Mouse (Mus musculus) MEL (cell line): ENCODE data around the gene Krt79. TPM values are rescaled to one million over a fixed set of nuclear protein-coding genes. Genes with fewer than 3 reads are reported as not detected.
A peak's percentile ranks its signal among the peaks of the same experiment; 100 is the strongest.

Source experiments
- DNase-seq: peaks from one replicate; pipeline ENCODE4 v3.0.0; 2011; ENCODE audit warnings: low read depth, low spot score
- H3K27ac ChIP-seq: 2 replicates; pipeline ENCODE4 v1.5.1; 2012; ENCODE audit warnings: low read depth, mild to moderate bottlenecking, control low read depth, low read length, moderate library complexity; ENCODE audit not compliant: control insufficient read depth
- H3K27me3 ChIP-seq, 2 experiments: fragments of 150-350 bp in 1 of 2; sonication (generic) in 1 of 2; 2 replicates each; pipeline ENCODE4 v1.6.1; 2012; ENCODE audit warnings: low read length in 2 of 2, mild to moderate bottlenecking in 2 of 2, improper control_type of control experiment in 1 of 2, moderate library complexity in 1 of 2; ENCODE audit not compliant: insufficient read depth in 2 of 2, control insufficient read depth in 1 of 2
- H3K36me3 ChIP-seq, 2 experiments: 2 replicates each; pipeline ENCODE4 v1.6.1; 2012 to 2014; ENCODE audit warnings: low read length in 2 of 2, improper control_type of control experiment in 1 of 2, inconsistent platforms in 1 of 2, mild to moderate bottlenecking in 1 of 2; ENCODE audit not compliant: insufficient read depth in 2 of 2, control insufficient read depth in 1 of 2
- H3K4me1 ChIP-seq, 2 experiments: fragments of 150-350 bp in 1 of 2; sonication (generic) in 1 of 2; 2 replicates each; pipeline ENCODE4 v1.6.1; 2012; ENCODE audit warnings: low read length in 2 of 2, improper control_type of control experiment in 1 of 2, mild to moderate bottlenecking in 1 of 2; ENCODE audit not compliant: insufficient read depth in 2 of 2, control insufficient read depth in 1 of 2
- H3K4me3 ChIP-seq, 2 experiments: fragments of 150-350 bp in 1 of 2; sonication (generic) in 1 of 2; 2 replicates each; pipeline ENCODE4 v1.5.1; 2012; ENCODE audit warnings: low read depth in 2 of 2, low read length in 2 of 2, mild to moderate bottlenecking in 2 of 2, moderate library complexity in 2 of 2, control low read depth in 1 of 2, improper control_type of control experiment in 1 of 2; ENCODE audit not compliant: control insufficient read depth in 1 of 2, insufficient read depth in 1 of 2
- H3K79me2 ChIP-seq: 2 replicates; pipeline ENCODE4 v1.6.1; 2012; ENCODE audit warnings: mild to moderate bottlenecking, low read length, moderate library complexity; ENCODE audit not compliant: control insufficient read depth, poor library complexity, insufficient read depth
- H3K9ac ChIP-seq: 2 replicates; pipeline ENCODE4 v1.6.1; 2012; ENCODE audit warnings: low read depth, mild to moderate bottlenecking, control low read depth, low read length, moderate library complexity; ENCODE audit not compliant: control insufficient read depth, poor library complexity, severe bottlenecking
- H3K9me3 ChIP-seq: fragments of 150-350 bp; sonication (generic); replicated peaks from 2 replicates; pipeline ENCODE4 v1.6.1; 2012; ENCODE audit warnings: mild to moderate bottlenecking, low read length, improper control_type of control experiment, moderate library complexity; ENCODE audit not compliant: insufficient read depth
- BHLHE40 ChIP-seq: IDR thresholded peaks from 2 replicates; pipeline ENCODE4 v1.6.1; 2012; ENCODE audit warnings: low read depth, mild to moderate bottlenecking, inconsistent platforms, low read length, improper control_type of control experiment, borderline replicate concordance
- CHD1 ChIP-seq: IDR thresholded peaks from 2 replicates; pipeline ENCODE4 v1.6.1; 2012; ENCODE audit warnings: low read depth, mild to moderate bottlenecking, inconsistent platforms, low read length, improper control_type of control experiment
- CHD2 ChIP-seq: IDR thresholded peaks from 2 replicates; pipeline ENCODE4 v1.6.1; 2011; ENCODE audit warnings: low read length, improper control_type of control experiment
- CTCF ChIP-seq, 3 experiments: IDR thresholded peaks in 2 of 3; conservative IDR thresholded peaks in 1 of 3; 2 replicates each; pipeline ENCODE4 v1.5.1; 2011 to 2012; ENCODE audit warnings: low read length in 3 of 3, low read depth in 2 of 3, mild to moderate bottlenecking in 2 of 3, improper control_type of control experiment in 1 of 3, inconsistent platforms in 1 of 3, mixed read lengths in 1 of 3, moderate library complexity in 1 of 3; ENCODE audit not compliant: control insufficient read depth in 1 of 3, insufficient read depth in 1 of 3, poor library complexity in 1 of 3, severe bottlenecking in 1 of 3
- E2F4 ChIP-seq: IDR thresholded peaks from 2 replicates; pipeline ENCODE4 v1.6.1; 2011; ENCODE audit warnings: low read depth, low read length, improper control_type of control experiment, borderline replicate concordance
- ELF1 ChIP-seq: IDR thresholded peaks from 2 replicates; pipeline ENCODE4 v1.6.1; 2014; ENCODE audit warnings: low read depth, mild to moderate bottlenecking, inconsistent platforms, low read length, improper control_type of control experiment, moderate library complexity
- EP300 ChIP-seq, 2 experiments: IDR thresholded peaks; 2 replicates each; pipeline ENCODE4 v1.6.1; 2011; ENCODE audit warnings: improper control_type of control experiment in 2 of 2, low read length in 2 of 2, low read depth in 1 of 2, mild to moderate bottlenecking in 1 of 2
- ETS1 ChIP-seq: IDR thresholded peaks from 2 replicates; pipeline ENCODE4 v1.6.1; 2012; ENCODE audit warnings: low read depth, mild to moderate bottlenecking, inconsistent platforms, low read length, improper control_type of control experiment, moderate library complexity
- GABPA ChIP-seq: IDR thresholded peaks from 2 replicates; pipeline ENCODE4 v1.6.1; 2012; ENCODE audit warnings: low read depth, mild to moderate bottlenecking, inconsistent platforms, low read length, improper control_type of control experiment, moderate library complexity
- GATA1 ChIP-seq: IDR thresholded peaks from 2 replicates; pipeline ENCODE4 v1.6.1; 2011; ENCODE audit warnings: low read depth, low read length, improper control_type of control experiment
- HCFC1 ChIP-seq: IDR thresholded peaks from 2 replicates; pipeline ENCODE4 v1.6.1; 2012; ENCODE audit warnings: low read depth, mild to moderate bottlenecking, inconsistent platforms, low read length, improper control_type of control experiment, moderate library complexity
- JUND ChIP-seq: IDR thresholded peaks from 2 replicates; pipeline ENCODE4 v1.6.1; 2011; ENCODE audit warnings: low read depth, mild to moderate bottlenecking, improper control_type of control experiment, low read length
- KAT2A ChIP-seq: conservative IDR thresholded peaks from 2 replicates; pipeline ENCODE4 v1.6.1; 2012; ENCODE audit warnings: low read depth, low read length, improper control_type of control experiment, inconsistent platforms
- MAFK ChIP-seq: IDR thresholded peaks from 2 replicates; pipeline ENCODE4 v1.6.1; 2011; ENCODE audit warnings: low read depth, mild to moderate bottlenecking, low read length, improper control_type of control experiment, borderline replicate concordance
- MAX ChIP-seq: IDR thresholded peaks from 2 replicates; pipeline ENCODE4 v1.6.1; 2011; ENCODE audit warnings: low read length, improper control_type of control experiment
- MAZ ChIP-seq: IDR thresholded peaks from 2 replicates; pipeline ENCODE4 v1.6.1; 2012; ENCODE audit warnings: low read depth, mild to moderate bottlenecking, inconsistent platforms, low read length, improper control_type of control experiment
- MEF2A ChIP-seq: IDR thresholded peaks from 2 replicates; pipeline ENCODE4 v1.6.1; 2014; ENCODE audit warnings: low read depth, mild to moderate bottlenecking, inconsistent platforms, low read length, improper control_type of control experiment; ENCODE audit not compliant: poor library complexity, insufficient replicate concordance, severe bottlenecking; ENCODE audit errors: extremely low read depth
- MXI1 ChIP-seq: IDR thresholded peaks from 2 replicates; pipeline ENCODE4 v1.6.1; 2011; ENCODE audit warnings: mild to moderate bottlenecking, low read depth, low read length, improper control_type of control experiment
- MYB ChIP-seq: IDR thresholded peaks from 2 replicates; pipeline ENCODE4 v1.6.1; 2011; ENCODE audit warnings: mild to moderate bottlenecking, low read depth, low read length, improper control_type of control experiment
- MYC ChIP-seq: IDR thresholded peaks from 2 replicates; pipeline ENCODE4 v1.6.1; 2011; ENCODE audit warnings: low read depth, mild to moderate bottlenecking, low read length, improper control_type of control experiment, moderate library complexity
- NELFE ChIP-seq: IDR thresholded peaks from 2 replicates; pipeline ENCODE4 v1.6.1; 2011; ENCODE audit warnings: low read depth, low read length, improper control_type of control experiment
- NRF1 ChIP-seq: IDR thresholded peaks from 2 replicates; pipeline ENCODE4 v1.6.1; 2014; ENCODE audit warnings: low read depth, mild to moderate bottlenecking, inconsistent platforms, low read length, improper control_type of control experiment, moderate library complexity; ENCODE audit not compliant: poor library complexity, insufficient read depth, severe bottlenecking
- POLR2A ChIP-seq, 2 experiments: IDR thresholded peaks; 2 replicates each; pipeline ENCODE4 v1.6.1; 2011 to 2012; ENCODE audit warnings: low read length in 2 of 2, mild to moderate bottlenecking in 2 of 2, control low read depth in 1 of 2, improper control_type of control experiment in 1 of 2, low read depth in 1 of 2, moderate library complexity in 1 of 2; ENCODE audit not compliant: control insufficient read depth in 1 of 2, insufficient read depth in 1 of 2, poor library complexity in 1 of 2
- POLR2AphosphoS2 ChIP-seq: IDR thresholded peaks from 2 replicates; pipeline ENCODE4 v1.6.1; 2011; ENCODE audit warnings: low read length, improper control_type of control experiment
- RAD21 ChIP-seq: IDR thresholded peaks from 2 replicates; pipeline ENCODE4 v1.6.1; 2011; ENCODE audit warnings: mild to moderate bottlenecking, low read depth, low read length, improper control_type of control experiment
- SIN3A ChIP-seq: IDR thresholded peaks from 2 replicates; pipeline ENCODE4 v1.6.1; 2012; ENCODE audit warnings: low read length, improper control_type of control experiment, inconsistent platforms
- SMC3 ChIP-seq: IDR thresholded peaks from 2 replicates; pipeline ENCODE4 v1.6.1; 2011; ENCODE audit warnings: low read depth, low read length, improper control_type of control experiment
- TAL1 ChIP-seq: IDR thresholded peaks from 2 replicates; pipeline ENCODE4 v1.6.1; 2012; ENCODE audit warnings: mild to moderate bottlenecking, inconsistent platforms, low read length, moderate library complexity, mixed read lengths
- TBP ChIP-seq: IDR thresholded peaks from 2 replicates; pipeline ENCODE4 v1.8.0; 2011; ENCODE audit warnings: low read depth, low read length, improper control_type of control experiment
- TCF12 ChIP-seq: IDR thresholded peaks from 2 replicates; pipeline ENCODE4 v1.6.1; 2014; ENCODE audit warnings: low read depth, mild to moderate bottlenecking, inconsistent platforms, low read length, improper control_type of control experiment, moderate library complexity
- UBTF ChIP-seq: IDR thresholded peaks from 2 replicates; pipeline ENCODE4 v1.6.1; 2012; ENCODE audit warnings: low read depth, mild to moderate bottlenecking, inconsistent platforms, low read length, improper control_type of control experiment, moderate library complexity, borderline replicate concordance; ENCODE audit not compliant: insufficient read depth
- USF1 ChIP-seq: IDR thresholded peaks from 2 replicates; pipeline ENCODE4 v1.6.1; 2014; ENCODE audit warnings: low read depth, mild to moderate bottlenecking, inconsistent platforms, low read length, improper control_type of control experiment, moderate library complexity
- USF2 ChIP-seq, 2 experiments: IDR thresholded peaks; 2 replicates each; pipeline ENCODE4 v1.6.1; 2011 to 2012; ENCODE audit warnings: improper control_type of control experiment in 2 of 2, low read length in 2 of 2, borderline replicate concordance in 1 of 2, inconsistent platforms in 1 of 2, low read depth in 1 of 2, mild to moderate bottlenecking in 1 of 2; ENCODE audit not compliant: insufficient read depth in 1 of 2
- ZC3H11A ChIP-seq: IDR thresholded peaks from 2 replicates; pipeline ENCODE4 v1.6.1; 2012; ENCODE audit warnings: low read depth, mild to moderate bottlenecking, inconsistent platforms, low read length, improper control_type of control experiment
- ZKSCAN1 ChIP-seq: IDR thresholded peaks from 2 replicates; pipeline ENCODE4 v1.6.1; 2012; ENCODE audit warnings: low read depth, mild to moderate bottlenecking, inconsistent platforms, low read length, improper control_type of control experiment, moderate library complexity
- ZMIZ1 ChIP-seq: IDR thresholded peaks from 2 replicates; pipeline ENCODE4 v1.6.1; 2012; ENCODE audit warnings: low read depth, mild to moderate bottlenecking, inconsistent platforms, low read length, improper control_type of control experiment, moderate library complexity
- ZNF384 ChIP-seq: IDR thresholded peaks from 2 replicates; pipeline ENCODE4 v1.6.1; 2012; ENCODE audit warnings: low read depth, mild to moderate bottlenecking, inconsistent platforms, low read length, improper control_type of control experiment
- polyA plus RNA-seq, 2 experiments: library from polyadenylated mRNA; stranded (reverse) in 1 of 2; unstranded in 1 of 2; fragments of >175 nt in 1 of 2; fragments of >200 nt in 1 of 2; gene quantifications; 2 replicates each; pipeline versions ENCODE4 v1.2.1 to v1.2.4; 2012; ENCODE audit warnings: low replicate concordance in 2 of 2, low read depth in 1 of 2; ENCODE audit not compliant: insufficient read length in 2 of 2, insufficient read depth in 1 of 2, missing spikeins in 1 of 2
- total RNA-seq: library from RNA; depleted of rRNA; stranded (reverse); fragments of 300-350 nt; gene quantifications from 2 replicates; pipeline ENCODE4 v1.2.3, GENCODE M21; 2012

The Krt79 gene
- total and polyA plus RNA-seq, 3 experiments: not detected

- Histone ChIP-seq H3K27ac (no peak overlapping the region), H3K9me3 (no peaks in the 10 kb centered on the region), H3K27me3 (no peaks in the 10 kb centered on the region), H3K4me1 (peaks cover 6 to 39% of the 10 kb centered on the region in 2 experiments; a peak in 3 of 4 replicates), H3K4me3 (no peak overlapping the region), H3K36me3 (peaks cover 0 to 17% of the 10 kb centered on the region in 2 experiments; a peak in 2 of 4 replicates), H3K79me2 (no peaks in the 10 kb centered on the region), H3K9ac (no peak overlapping the region)
- peak; percentile 90 for DNase-seq
- 0 out of 2 replicates have a peak, but pooled peaks have one; percentile 38 for TF ChIP-seq BHLHE40
- peak; percentile 24; the same call in 1 of the 2 replicates for TF ChIP-seq MAX
- peak; percentile 17; the same call in 1 of the 2 replicates for TF ChIP-seq ZMIZ1
- TF ChIP-seq MAZ: peak; percentile 77
- TF ChIP-seq JUND: 0 out of 2 replicates have a peak, but pooled peaks have one; percentile 73
- TF ChIP-seq ZNF384: no peak
- peak; percentile 36; the same call in 1 of the 2 replicates for TF ChIP-seq MXI1
- peak; percentile 42; the same call in 1 of the 2 replicates for TF ChIP-seq HCFC1
- no peak; the same call in 1 of the 2 replicates for TF ChIP-seq ETS1
- TF ChIP-seq NELFE: no peak
- TF ChIP-seq POLR2AphosphoS2: no peak
- TF ChIP-seq MEF2A: no peak
- TF ChIP-seq MYB: no peak
- TF ChIP-seq ZKSCAN1: no peak
- no peak for TF ChIP-seq CHD1
- 0 out of 2 replicates have a peak, but pooled peaks have one; percentile 16 for TF ChIP-seq TBP
- TF ChIP-seq ZC3H11A: peak; percentile 100
- peak; percentile 61; the same call in 1 of the 2 replicates for TF ChIP-seq SIN3A
- peak; percentile 97 to 100 (median 99) for TF ChIP-seq CTCF (IDR thresholded peaks at IDR 0.05 in 2 of 3, conservative IDR thresholded peaks at IDR 0.05 in 1 of 3; ENCODE audit: control insufficient read depth in 1 of 3, insufficient read depth in 1 of 3, low read depth in 2 of 3, low read length in 3 of 3, poor library complexity in 1 of 3, severe bottlenecking in 1 of 3)
- TF ChIP-seq NRF1: no peak
- TF ChIP-seq UBTF: no peak
- no peak for TF ChIP-seq MAFK
- peak; percentile 59; the same call in 1 of the 2 replicates for TF ChIP-seq MYC
- TF ChIP-seq EP300 (IDR thresholded peaks at IDR 0.05; ENCODE audit: low read depth in 1 of 2, low read length in 2 of 2): no peak
- TF ChIP-seq KAT2A: no peak
- peak; percentile 24; the same call in 1 of the 2 replicates for TF ChIP-seq TCF12
- no peak for TF ChIP-seq POLR2A (IDR thresholded peaks at IDR 0.05; ENCODE audit: control insufficient read depth in 1 of 2, insufficient read depth in 1 of 2, low read depth in 1 of 2, low read length in 2 of 2, poor library complexity in 1 of 2)
- TF ChIP-seq CHD2: no peak
- no peak for TF ChIP-seq TAL1
- TF ChIP-seq ELF1: peak; percentile 20; the same call in 1 of the 2 replicates
- TF ChIP-seq RAD21: peak; percentile 100
- TF ChIP-seq E2F4: no peak
- peak; percentile 100 for TF ChIP-seq SMC3
- TF ChIP-seq GABPA: no peak
- no peak for TF ChIP-seq USF1
- no peak for TF ChIP-seq GATA1
- TF ChIP-seq USF2 (IDR thresholded peaks at IDR 0.05; ENCODE audit: borderline replicate concordance in 1 of 2, insufficient read depth in 1 of 2, low read depth in 1 of 2, low read length in 2 of 2): no peak
These were observed 48.0 kb upstream of the Krt79 start for GRCm38 (mm10) chr15:101988119-101988518.
